Mouse (Mus musculus): ENCODE data around the gene Elane.

The Elane gene

GRCm38 (mm10) chr10:79858416-79859074, 27.5 kb upstream of the Elane start:
- peak; percentile 76 for DNase-seq

- DNase-seq = no peak
Observed at GRCm38 (mm10) chr10:79859116-79859515, 26.9 kb upstream of the Elane start.

- no peak for DNase-seq
Observed at GRCm38 (mm10) chr10:79860079-79860911, 25.8 kb upstream of the Elane start.

- no peak for DNase-seq
Observed at GRCm38 (mm10) chr10:79861230-79862048, 24.6 kb upstream of the Elane start.

GRCm38 (mm10) chr10:79862049-79862788, 23.8 kb upstream of the Elane start:
- peak; percentile 12 for DNase-seq

GRCm38 (mm10) chr10:79862925-79863324, 23.1 kb upstream of the Elane start:
- DNase-seq = peak; percentile 29

- no peak for DNase-seq
Observed at GRCm38 (mm10) chr10:79864351-79865188, 21.5 kb upstream of the Elane start.

- DNase-seq = peak; percentile 14
Observed at GRCm38 (mm10) chr10:79865189-79865601, 20.9 kb upstream of the Elane start.

GRCm38 (mm10) chr10:79865801-79866295, 20.2 kb upstream of the Elane start:
- DNase-seq = no peak

GRCm38 (mm10) chr10:79866601-79867000, 19.4 kb upstream of the Elane start:
- DNase-seq = no peak

GRCm38 (mm10) chr10:79871845-79872244, 14.2 kb upstream of the Elane start:
- DNase-seq = no peak

GRCm38 (mm10) chr10:79872862-79873261, 13.2 kb upstream of the Elane start:
- DNase-seq = no peak

- no peak for DNase-seq
Observed at GRCm38 (mm10) chr10:79873313-79873712, 12.7 kb upstream of the Elane start.

GRCm38 (mm10) chr10:79873715-79874289, 12.2 kb upstream of the Elane start:
- no peak for DNase-seq

- peak; percentile 73 for DNase-seq
Observed at GRCm38 (mm10) chr10:79874290-79874862, 11.7 kb upstream of the Elane start, which contains the start of the genes Prtn3 and Plppr3. Gene Prtn3, plus strand, starts transcription at chr10:79874476. Gene Plppr3, minus strand, starts transcription at chr10:79874634.

GRCm38 (mm10) chr10:79877174-79877573, 8.9 kb upstream of the Elane start:
- no peak for DNase-seq

- DNase-seq = no peak
Observed at GRCm38 (mm10) chr10:79877757-79878156, 8.3 kb upstream of the Elane start.

- DNase-seq = no peak
Observed at GRCm38 (mm10) chr10:79879527-79879926, 6.5 kb upstream of the Elane start.

- no peak for DNase-seq
Observed at GRCm38 (mm10) chr10:79880721-79881120, 5.3 kb upstream of the Elane start.

GRCm38 (mm10) chr10:79881981-79882380, 4.1 kb upstream of the Elane start:
- no peak for DNase-seq

All from right cerebral cortex, postnatal 4 days (tissue).